Mouse (Mus musculus) layer of hippocampus, postnatal 10 days (tissue): ENCODE measurements around the gene Insr. TPM values are rescaled to one million over a fixed set of nuclear protein-coding genes. Genes with fewer than 3 reads are reported as not detected.

Source experiments
- DNase-seq, 2 experiments: peaks; one replicate each; pipeline ENCODE4 v3.0.0; 2021; ENCODE audit warnings: low spot score in 2 of 2
- total RNA-seq, 2 experiments: library from RNA; stranded (reverse); gene quantifications; 2 replicates each; pipeline ENCODE4 v1.2.3; 2021

Gene Insr
- total RNA-seq, 2 experiments from 2014 or later: 47.9 to 52.1 TPM

GRCm38 (mm10) chr8:3236277-3236676, 43.1 kb downstream of the Insr start:
- DNase-seq: no peak

- no peak for DNase-seq
Observed at GRCm38 (mm10) chr8:3234569-3234968, 44.8 kb downstream of the Insr start.

GRCm38 (mm10) chr8:3232601-3233000, 46.8 kb downstream of the Insr start:
- no peak for DNase-seq

- DNase-seq: no peak
Observed at GRCm38 (mm10) chr8:3230118-3231060, 49.0 kb downstream of the Insr start.

- no peak for DNase-seq
Observed at GRCm38 (mm10) chr8:3227423-3227822, 52.0 kb downstream of the Insr start.

GRCm38 (mm10) chr8:3225731-3226130, 53.7 kb downstream of the Insr start:
- no peak for DNase-seq

GRCm38 (mm10) chr8:3225184-3225583, 54.2 kb downstream of the Insr start:
- DNase-seq: no peak

- DNase-seq: no peak
Observed at GRCm38 (mm10) chr8:3222636-3222965, 56.8 kb downstream of the Insr start.

- DNase-seq: no peak
Observed at GRCm38 (mm10) chr8:3221960-3222635, 57.3 kb downstream of the Insr start.

- peak; percentile 79 to 87 for DNase-seq
Observed at GRCm38 (mm10) chr8:3221047-3221959, 58.1 kb downstream of the Insr start.

GRCm38 (mm10) chr8:3220502-3220901, 58.9 kb downstream of the Insr start:
- peak in 1 of 2 experiments; percentile 25 for DNase-seq

- no peak for DNase-seq
Observed at GRCm38 (mm10) chr8:3219921-3220411, 59.5 kb downstream of the Insr start.

GRCm38 (mm10) chr8:3219266-3219665, 60.2 kb downstream of the Insr start:
- no peak for DNase-seq

GRCm38 (mm10) chr8:3216541-3217092, 62.8 kb downstream of the Insr start:
- no peak for DNase-seq

GRCm38 (mm10) chr8:3215561-3215960, 63.9 kb downstream of the Insr start:
- no peak for DNase-seq

- no peak for DNase-seq
Observed at GRCm38 (mm10) chr8:3214601-3215000, 64.8 kb downstream of the Insr start.

GRCm38 (mm10) chr8:3211456-3211855, 68.0 kb downstream of the Insr start:
- DNase-seq: peak in 1 of 2 experiments; percentile 21

- DNase-seq: no peak
Observed at GRCm38 (mm10) chr8:3209960-3210359, 69.5 kb downstream of the Insr start.

- DNase-seq: no peak
Observed at GRCm38 (mm10) chr8:3209268-3209667, 70.1 kb downstream of the Insr start.

- no peak for DNase-seq
Observed at GRCm38 (mm10) chr8:3208729-3209128, 70.7 kb downstream of the Insr start.
